Mouse (Mus musculus): ENCODE results near the gene Tbx4.

Gene Tbx4

DNA sequence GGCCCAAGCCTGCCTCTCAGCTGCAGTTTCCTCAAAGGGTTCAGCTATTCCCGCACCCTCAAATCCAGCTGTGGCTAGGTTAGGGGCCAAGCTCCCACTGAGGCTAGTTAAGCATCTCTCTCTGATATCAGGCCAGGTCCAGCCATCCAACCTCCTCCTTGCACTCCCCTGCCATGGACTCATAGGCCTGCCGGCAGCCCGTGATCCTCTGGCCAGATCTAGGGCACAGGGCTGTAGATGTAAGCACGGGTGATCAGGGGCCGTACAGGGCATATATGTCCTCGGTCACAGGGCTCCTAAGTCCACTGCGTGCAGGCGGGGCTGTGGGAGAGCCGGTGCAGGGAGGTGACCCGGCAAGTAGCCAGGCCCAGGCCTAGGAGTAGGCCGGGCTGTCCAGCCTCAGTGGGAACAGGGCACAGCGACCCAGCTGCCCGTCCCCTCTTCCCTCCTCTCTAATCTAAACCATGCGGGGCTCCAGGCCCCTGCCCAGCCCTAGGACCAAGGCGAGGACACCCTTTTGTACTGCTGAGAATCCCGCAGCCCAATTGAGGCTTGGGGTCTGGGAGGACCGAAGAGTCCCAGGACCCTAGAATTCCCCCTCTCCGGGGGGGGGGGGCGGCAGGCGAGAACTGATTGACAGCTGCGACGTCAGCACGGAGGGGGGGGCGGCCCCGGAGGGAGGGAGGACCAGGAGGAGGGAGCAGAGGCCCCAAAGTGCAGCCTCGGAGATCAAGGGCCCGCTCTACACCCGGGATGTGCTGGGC, at the start of gene Tbx4:
Gene Tbx4 (plus strand): TSS at position 758 of the 764 bp plus-strand sequence.
- no peak for DNase-seq (ENCODE audit: low spot score in 2 of 2)

DNA sequence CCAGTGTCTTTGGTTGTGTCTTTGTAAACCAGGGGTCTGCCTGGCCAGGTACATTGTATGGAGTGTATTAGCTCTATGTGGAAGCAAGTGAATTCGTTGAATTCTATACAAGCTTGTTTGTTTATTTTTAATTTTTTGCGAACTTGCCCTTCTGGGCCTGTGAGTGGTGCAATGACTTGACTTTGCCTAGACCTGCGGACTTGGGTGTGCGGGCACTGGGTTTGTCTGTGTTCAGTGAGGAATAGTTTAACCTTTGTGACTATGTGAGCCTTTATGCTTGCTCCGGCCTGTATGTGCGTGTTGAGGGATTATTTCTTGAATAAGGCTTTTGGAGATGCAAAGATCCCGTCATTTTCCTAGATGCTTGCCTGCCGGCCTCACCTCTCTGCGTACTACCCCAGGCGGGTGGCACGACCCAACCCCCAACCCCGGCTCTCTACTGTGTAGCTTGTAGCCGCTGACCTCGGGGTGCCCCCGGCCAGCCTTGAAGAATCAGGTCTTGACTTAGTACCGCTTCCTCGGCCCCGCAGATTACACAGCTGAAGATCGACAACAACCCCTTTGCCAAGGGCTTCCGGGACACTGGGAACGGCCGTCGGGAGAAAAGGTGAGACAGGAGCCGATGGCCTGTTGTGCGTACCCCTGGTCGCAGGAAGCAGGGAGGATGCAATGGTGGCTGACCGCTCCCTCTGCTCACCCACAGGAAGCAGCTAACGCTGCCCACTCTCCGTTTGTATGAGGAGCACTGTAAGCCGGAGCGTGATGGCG, 49.5 kb upstream of the Tbx4 start:
- DNase-seq (ENCODE audit: low spot score in 2 of 2) = no peak

DNA sequence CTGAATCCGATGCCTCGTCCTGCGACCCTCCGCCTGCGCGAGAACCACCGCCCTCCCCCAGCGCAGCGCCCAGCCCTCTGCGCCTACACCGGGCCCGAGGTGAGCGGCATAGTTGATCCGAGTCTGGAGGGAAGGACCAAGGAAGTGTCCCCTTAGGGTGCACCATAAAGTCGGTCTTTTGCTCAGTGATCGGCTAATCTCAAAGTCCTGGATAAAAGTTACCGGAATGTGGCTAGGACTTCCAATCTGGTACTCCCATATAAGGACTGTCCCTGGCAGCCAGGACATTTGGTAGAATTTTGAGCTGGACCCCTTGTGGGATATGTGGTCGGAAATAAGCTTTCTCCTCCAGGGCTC, 49.0 kb upstream of the Tbx4 start:
- no peak for DNase-seq (ENCODE audit: low spot score in 2 of 2)

DNA sequence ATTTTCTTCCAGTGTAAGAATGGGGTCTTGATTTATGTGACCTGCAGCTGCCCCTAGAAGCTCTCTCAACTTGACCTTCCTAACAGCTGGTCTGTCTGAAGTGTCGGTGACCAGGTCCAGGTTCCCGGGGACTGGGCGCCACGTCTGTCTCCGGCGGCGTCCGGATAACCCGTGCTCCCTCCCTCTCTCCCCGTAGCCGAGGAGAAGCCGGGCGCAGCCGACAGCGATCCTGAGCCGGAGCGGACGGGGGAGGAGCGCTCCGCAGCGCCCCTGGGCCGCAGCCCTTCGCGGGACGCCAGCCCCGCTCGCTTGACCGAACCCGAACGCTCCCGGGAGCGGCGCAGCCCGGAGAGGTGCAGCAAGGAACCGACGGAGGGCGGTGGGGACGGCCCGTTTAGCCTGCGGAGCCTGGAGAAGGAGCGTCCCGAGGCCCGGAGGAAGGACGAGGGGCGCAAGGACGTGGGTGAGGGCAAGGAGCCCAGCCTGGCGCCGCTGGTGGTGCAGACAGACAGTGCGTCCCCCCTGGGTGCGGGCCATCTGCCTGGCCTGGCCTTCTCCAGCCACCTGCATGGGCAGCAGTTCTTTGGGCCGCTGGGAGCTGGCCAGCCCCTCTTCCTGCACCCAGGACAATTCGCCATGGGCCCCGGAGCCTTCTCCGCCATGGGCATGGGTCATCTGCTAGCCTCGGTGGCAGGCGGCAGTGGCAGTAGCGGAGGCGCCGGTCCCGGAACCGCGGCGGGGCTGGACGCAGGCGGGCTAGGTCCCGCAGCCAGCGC, 48.4 kb upstream of the Tbx4 start:
- no peak for DNase-seq (ENCODE audit: low spot score in 2 of 2)

DNA sequence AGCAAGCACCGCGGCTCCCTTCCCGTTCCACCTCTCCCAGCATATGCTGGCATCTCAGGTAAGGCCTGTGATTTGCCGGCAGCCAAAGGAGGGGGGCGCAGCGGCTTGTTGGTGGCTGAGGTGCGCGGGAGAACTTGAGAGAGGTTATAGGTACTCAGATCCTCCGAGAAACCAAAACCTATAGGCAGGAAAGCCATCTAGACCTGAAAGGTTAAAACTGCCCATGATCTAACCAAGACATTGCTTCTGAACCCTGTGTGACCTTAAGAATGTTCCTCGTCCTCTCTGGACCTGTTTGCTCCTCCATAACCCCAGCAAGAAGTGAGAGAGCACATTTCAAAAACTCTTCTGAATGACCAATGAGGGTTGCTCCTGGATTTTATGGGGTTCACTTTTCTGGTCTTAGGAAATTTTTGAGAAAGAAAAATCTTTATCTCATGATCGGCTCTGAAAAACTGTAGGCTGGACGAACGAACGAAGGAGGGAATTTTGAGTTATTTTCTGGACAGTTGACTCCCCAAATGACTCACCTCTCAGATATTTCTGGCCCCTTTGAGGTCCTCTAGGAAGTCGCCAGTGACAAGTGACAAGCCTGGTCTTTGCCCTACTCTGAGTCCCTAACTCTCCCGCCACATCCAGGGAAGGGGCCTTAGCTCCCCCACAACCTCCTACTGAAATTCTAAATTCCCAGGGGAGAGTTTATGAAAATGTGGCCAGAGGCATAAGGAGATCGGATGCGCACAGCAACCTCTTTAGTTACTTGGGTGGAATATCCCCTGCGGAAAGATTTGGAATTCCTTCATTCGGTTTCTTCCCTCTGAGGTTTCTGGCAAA, 47.6 kb upstream of the Tbx4 start:
- no peak for DNase-seq (ENCODE audit: low spot score in 2 of 2)

DNA sequence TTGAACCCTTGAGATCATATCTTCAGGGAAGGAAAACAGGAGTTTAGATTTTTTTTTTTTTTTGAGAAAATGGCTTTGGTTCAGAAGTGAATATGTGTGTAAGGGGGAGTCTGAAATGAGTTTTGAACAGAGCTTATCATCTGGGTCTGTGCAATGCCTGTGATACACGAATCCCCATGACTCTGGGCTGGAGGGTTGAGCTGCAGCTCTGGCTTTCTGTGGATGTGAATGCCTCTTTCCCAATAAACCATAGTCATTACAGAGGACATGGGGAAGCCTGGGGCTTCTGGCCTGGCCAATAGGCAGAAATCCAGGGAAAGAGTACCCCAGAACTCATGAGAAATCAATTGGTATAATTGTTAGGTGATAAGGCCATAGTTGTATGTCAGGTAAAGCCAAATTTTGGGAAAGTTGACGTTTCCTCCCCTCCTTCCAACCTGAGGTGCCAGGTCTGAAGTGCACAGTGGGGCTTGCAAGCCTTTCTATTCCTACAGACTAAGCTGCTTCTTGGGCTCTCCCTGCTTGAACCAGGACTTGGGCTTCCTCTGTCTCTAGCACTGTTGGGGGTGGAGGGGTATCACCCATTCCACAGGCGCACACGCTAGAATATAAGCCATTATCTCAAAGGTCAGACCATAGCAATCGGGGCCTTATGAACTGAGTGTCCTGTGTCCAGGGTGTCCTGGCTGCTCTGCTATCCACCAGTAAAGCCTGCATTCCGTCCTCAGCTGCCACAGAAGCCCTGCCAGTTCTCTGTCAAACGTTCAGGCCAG, 46.8 kb upstream of the Tbx4 start:
- DNase-seq (ENCODE audit: low spot score in 2 of 2) = no peak

DNA sequence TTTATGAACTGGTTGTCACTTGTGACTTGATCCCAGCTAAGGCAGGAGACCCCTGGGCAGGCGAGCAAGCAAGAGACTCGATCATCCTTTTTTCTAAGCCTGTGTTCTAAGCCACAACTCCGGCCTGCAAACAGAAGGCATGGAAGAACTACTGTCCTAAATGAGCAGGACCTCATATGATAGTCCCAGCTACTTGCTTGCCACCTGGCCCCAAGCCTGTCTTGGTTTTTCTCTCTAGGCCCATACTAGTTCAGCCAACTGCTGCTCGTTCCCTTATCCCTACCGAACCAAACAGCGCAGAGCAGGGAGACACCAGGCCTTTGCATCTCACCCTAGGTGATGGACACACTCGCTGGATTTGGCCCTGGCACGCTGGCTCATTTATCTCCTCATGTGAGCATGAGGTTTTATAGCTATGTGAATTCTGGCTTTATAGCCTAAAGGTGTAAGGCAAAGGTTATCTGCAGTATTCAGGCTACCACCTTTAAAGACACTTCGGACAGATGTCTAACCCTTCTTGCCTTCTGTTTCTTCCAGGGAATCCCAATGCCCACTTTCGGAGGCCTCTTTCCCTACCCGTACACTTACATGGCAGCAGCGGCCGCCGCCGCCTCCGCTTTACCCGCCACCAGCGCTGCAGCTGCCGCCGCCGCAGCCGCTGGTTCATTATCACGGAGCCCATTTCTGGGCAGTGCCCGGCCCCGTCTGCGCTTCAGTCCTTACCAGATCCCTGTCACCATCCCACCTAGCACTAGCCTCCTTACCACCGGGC, 46.0 kb upstream of the Tbx4 start:
- DNase-seq (ENCODE audit: low spot score in 2 of 2) = no peak

DNA sequence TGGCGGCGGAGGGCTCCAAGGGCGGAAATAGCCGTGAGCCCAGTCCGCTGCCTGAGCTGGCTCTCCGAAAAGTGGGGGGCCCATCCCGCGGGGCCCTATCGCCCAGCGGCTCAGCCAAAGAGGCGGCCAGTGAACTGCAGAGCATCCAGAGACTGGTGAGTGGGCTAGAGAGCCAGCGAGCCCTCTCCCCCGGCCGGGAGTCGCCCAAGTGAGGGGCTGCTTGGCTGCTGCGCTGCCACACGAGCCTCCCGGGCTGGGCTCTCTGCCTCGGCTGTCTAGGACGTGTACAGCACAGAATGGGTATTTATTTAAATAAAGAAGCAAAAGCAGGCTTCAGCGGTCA, 45.4 kb upstream of the Tbx4 start:
- DNase-seq (ENCODE audit: low spot score in 2 of 2) = no peak

DNA sequence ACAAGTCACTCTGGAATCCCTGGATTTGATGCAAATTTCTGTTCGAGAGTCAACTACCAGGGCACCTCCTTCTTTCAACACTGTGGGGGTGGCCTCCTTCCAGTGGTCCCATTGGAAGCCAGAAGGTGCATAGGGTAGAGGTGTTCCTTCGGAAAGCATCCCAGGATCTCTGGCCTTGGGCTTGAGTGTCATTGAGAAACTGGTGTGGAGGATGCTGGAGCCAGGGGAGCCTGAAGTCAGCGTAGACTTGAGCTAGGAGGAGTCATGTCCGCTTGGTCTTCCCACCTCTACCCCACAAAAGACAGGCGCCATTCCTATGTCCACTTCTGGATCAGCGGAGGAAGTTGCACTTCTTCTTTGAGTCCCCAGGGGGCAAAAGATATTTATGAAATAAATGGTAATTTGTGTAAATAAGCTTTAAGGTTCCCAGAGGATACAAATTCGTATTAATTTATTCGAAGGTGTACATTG, 45.0 kb upstream of the Tbx4 start:
- no peak for DNase-seq (ENCODE audit: low spot score in 2 of 2)

DNA sequence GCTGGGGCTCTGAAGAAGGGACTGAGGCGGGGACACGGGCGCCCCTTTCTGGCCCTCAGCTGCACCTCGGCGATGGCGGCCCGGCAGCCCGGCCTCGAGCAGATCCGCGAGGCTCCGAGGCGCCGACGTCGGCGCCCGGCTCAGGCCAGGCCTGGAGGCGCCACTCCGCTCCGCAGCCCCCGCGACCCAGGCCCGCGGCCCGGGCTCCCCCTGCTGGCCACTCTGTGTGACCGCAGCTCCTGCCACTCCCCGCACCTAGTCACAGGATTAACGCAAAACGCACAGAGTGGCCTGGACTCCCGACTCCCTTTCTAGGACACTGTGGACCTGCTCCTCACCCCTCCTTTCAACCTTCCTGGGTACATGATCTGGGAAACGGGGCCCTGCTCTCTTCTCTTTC, 44.2 kb upstream of the Tbx4 start:
- peak; percentile 37 to 53 for DNase-seq (ENCODE audit: low spot score in 2 of 2)

DNA sequence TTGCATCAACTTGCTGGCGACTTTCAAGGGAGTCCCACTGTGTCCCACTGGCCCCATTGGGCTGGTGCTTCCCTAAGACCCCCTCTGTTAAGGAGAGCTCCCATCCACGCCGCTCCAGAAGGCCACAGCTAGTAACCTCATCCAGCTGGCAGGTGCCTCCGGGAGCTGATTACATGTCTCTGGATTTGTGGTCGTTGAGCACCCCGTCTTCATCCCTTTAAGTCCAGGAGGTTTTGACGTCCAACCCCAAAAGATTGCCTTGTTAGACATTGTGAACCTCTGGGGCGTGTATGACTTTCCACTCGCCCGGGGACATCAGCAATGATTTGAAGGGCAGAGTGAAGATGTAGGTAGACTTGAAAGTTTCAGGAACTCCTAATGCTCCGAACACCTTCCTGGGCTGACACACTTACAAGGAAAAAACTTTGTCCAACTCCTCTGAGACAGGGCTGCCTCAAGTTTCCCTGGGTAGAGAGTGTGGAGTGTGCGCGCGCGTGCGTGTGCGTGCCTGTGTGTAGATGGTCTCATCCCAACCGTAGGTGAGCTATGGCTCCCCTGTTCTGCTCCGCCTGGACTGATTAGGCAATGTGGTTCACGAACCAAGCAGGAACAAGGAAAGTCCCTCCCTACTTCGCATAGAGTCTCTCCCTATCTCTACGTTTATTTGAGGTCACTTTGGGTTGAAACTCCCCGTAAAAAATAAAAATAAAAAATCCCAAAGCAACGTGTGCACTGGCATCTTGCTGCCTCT, 43.5 kb upstream of the Tbx4 start:
- DNase-seq (ENCODE audit: low spot score in 2 of 2) = no peak

DNA sequence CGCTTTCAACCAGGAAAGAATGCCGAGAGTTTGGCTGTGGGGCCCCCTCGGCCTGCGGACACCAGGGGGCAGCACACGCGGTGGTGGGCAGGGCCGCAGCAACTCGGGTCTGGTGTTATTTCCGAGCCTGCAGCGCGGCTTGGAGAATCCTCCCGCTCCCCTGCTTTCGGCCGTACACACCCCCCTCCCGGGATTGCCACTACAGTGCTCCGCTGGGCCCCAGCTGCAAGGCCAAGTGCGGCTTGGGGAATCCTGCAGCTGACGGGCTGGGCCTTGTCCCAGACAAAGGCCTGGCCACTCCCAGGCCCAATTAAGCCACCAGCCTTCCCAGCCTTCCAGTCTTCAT, 42.9 kb upstream of the Tbx4 start:
- peak; percentile 43 to 63 for DNase-seq (ENCODE audit: low spot score in 2 of 2)

DNA sequence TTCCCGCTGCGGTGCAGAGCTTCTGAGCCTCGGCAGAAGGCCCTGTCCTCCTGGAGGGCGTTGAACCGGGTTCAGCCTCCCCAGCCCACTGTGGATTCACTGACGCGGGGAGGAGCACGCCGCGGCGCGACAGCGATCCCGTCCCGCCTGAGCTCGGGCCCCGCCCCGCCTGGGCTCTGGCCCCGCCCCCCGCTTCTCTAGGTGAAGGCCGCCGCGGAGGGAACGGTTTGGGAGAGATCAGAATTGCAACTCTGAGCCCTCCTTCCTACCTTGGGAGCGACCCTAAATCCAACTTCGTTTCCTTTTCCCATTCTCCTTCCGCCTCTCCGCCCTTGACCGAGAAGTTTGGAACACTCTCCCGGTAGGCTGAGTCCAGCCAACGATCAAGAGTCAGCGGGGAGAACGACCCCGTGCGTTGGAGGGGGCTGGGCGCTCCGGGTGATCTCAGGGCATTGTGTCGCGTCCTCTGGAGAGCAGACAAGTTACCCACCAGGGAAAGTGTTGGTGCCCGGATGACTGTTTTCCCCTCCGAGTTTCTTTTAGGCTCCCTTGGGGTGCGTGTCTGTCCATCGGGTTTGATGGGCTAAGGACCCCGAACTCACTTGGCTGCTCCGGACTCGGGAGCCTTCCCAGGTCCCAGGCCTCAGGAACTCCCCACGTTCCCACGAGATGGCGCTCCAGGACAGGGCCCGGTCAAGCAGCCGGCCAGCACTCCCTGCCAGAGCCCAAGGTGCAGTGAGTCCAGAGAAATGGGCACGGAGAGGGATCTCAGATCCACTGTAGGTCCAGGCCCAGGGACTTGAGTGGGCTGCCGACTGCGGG, 41.9 kb upstream of the Tbx4 start:
- peak; percentile 33 to 39 for DNase-seq (ENCODE audit: low spot score in 2 of 2)

DNA sequence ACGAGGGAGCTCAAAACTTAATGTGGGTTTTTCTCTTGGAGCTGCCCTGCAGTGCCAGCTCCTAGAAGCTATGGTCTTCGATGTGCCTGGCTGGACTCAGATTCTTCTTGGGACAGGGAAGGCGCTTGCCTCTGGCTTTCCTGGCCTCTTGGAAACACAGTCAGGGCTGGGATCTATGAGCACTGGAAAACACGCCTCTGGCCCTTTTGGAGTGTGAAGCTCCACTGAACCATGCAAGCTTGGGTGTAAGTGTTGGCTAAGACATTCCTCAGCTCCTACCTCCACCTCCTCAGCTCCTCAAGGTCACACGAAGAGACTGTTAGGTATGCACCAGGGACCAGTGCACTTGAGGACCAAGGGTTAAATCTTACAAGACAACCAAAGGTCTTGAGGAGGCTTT, 41.3 kb upstream of the Tbx4 start:
- no peak for DNase-seq (ENCODE audit: low spot score in 2 of 2)

DNA sequence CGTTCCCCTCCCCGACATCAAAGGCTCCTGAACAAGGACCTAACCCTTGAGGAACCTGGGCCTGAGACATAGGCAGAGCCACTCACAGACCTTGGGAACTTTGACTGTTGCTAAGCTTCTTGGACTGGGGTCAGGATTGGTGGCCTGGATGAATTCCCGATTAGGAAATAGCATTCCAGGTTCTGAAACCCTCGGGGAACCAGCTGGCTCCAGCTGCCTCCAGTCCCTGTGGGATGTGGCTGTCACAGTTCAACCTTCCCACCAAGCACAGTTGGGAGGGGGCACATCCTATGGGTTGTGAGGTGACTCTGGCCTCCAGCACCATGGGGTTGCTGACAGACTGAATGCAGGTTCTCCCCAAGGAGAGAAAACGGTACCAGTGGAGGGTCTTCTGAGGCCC, 40.3 kb upstream of the Tbx4 start:
- no peak for DNase-seq (ENCODE audit: low spot score in 2 of 2)

DNA sequence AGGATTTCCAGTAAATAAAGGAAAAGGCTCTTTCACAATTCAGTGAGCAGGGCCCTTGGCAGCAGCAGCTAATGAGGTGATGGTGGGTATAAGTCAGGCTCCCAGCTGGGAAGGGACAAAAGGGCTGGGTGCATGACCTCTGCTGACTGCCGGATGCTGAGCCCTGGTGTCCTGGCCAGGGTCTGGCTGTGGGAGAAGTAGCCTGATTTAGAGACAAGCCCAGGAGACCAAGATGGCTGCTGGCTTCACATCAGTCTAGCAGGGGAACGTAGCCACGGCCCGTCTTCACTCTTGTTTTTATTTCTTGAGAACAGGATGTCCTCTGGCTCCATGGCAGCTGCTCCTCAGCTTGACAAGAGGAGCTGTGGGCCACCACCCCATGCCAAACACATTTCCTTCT, 39.7 kb upstream of the Tbx4 start:
- no peak for DNase-seq (ENCODE audit: low spot score in 2 of 2)

DNA sequence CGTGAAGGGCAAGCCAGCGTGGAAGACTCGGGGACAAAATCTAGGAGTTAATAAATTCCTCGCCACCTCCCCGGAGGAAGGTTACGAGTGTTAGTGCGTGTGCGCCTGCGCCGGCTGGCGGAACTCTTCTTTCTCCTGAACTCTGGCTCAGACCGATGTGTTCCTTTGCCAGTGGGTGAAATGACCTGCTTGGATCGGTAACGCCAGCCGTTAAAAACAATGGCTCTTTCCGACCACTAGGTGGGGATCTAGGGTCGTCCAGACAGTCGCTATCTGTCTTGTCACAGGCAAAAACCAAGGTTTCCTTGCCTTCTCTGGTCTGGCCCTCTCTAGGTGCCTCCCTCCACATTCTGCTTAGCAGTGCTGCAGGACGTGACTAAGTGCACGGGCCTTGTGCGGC, 37.2 kb upstream of the Tbx4 start:
- peak; percentile 39 to 50 for DNase-seq (ENCODE audit: low spot score in 2 of 2)

DNA sequence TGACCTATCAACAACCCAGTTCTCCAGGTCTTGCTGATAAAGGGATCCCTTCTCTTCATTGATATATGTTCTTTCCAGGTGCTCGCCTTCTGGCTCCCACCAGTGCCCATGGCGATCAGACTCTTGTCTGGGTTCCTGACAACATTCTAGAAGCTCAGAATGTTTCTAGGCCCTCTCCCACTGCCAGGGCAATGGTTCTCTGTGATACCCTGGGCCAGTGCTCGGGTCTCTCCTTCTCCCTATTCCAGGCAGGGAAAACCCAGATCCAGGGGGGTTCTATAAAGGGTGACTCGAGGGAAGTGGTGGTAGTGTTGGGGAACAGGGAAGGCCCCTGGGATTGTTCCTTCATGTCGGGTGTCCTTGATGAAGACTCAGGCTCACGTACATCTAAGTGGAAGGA, 36.0 kb upstream of the Tbx4 start, which contains the start of gene Gm11444:
Gene Gm11444 (minus strand): TSS at position 101 of the 400 bp plus-strand sequence.
- DNase-seq (ENCODE audit: low spot score in 2 of 2) = no peak

DNA sequence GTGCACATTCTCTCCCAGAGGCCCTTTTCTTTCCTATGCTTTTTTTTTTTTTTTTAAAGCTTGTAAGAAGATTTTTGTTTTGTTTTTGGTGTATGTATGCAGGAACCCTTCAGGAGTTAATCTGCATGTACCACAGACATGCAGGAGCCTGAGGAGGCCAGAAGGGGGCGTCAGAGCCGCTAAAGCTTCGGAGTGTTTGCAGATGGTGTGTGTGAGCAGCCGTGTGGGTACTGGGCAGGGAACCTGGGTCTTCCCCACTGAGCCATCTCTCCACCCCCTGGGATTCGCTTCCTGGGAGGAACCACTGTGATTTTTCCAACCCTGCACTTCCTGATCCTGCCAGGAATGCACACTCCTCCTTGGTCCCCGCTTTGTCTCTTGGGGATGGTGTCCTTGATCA, 35.5 kb upstream of the Tbx4 start:
- DNase-seq (ENCODE audit: low spot score in 2 of 2) = no peak

Data from natural killer cell, adult 2 months (primary cell).